Comparison of ENCODE assay signal across 14 mouse cellular contexts in the genomic region with DNA sequence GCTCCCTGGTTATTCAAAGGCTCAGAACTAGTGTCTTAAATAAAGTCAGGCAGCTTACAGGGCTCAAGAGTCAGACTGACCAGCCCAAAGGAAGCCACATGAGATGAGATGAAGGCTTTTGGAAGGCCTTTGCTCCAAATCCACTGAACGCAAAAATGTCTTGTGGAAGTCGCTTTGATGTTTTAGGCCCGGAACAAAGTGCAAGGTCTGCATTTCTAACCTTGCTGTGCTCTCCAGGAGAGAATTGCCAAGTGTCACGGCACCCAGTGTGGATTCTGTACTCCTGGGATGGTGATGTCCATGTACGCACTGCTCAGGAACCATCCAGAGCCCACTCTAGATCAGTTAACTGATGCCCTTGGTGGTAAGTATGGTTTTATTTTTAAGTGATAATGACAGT. TPM values are rescaled to one million over a fixed set of nuclear protein-coding genes. Genes with fewer than 3 reads are reported as not detected.
"Had no signal": no experiment of that assay in that cellular context is flagged by ENCODE, and none has a peak within 500 bp of the region (broad histone marks: within the 10 kb centered on the region; RNA-seq: fewer than 3 reads in every experiment).

No protein-coding gene starts in this region.

- DNase-seq: kidney, postnatal 14 days; left cerebral cortex, postnatal 4 days; liver, embryonic 13.5 days; lung, adult 2 months; lung, postnatal 14 days; lung, postnatal 4 days; midbrain, embryonic 14.5 days; thymus, adult 18-20 months; thymus, postnatal 36 days had no signal

- H3K9ac ChIP-seq: limb, embryonic 12.5 days; limb, embryonic 15.5 days; liver, embryonic 13.5 days had no signal

- ATAC-seq: inflammation-experienced regulatory T-cells, adult 6 months; intestine, embryonic 16.5 days had no signal

- H3K27me3 ChIP-seq: limb, embryonic 12.5 days; limb, embryonic 15.5 days; liver, embryonic 13.5 days had no signal

- H3K4me1 ChIP-seq: limb, embryonic 12.5 days; limb, embryonic 15.5 days; liver, embryonic 13.5 days had no signal

- H3K27ac ChIP-seq: limb, embryonic 12.5 days; limb, embryonic 15.5 days; liver, embryonic 13.5 days had no signal

- H3K4me3 ChIP-seq: limb, embryonic 12.5 days; limb, embryonic 15.5 days; liver, embryonic 13.5 days had no signal

- H3K9me3 ChIP-seq: limb, embryonic 12.5 days; limb, embryonic 15.5 days; liver, embryonic 13.5 days had no signal

- H3K36me3 ChIP-seq: limb, embryonic 12.5 days; limb, embryonic 15.5 days; liver, embryonic 13.5 days had no signal

- H3K4me2 ChIP-seq: limb, embryonic 12.5 days; limb, embryonic 15.5 days; liver, embryonic 13.5 days; midbrain, embryonic 11.5 days had no signal

RNA-seq across cellular contexts. Expression of a gene that starts 19.4 kb away (rescaled TPM):
- polyA plus RNA-seq: inflammation-experienced regulatory T-cells, adult 6 months had no signal
